In the genomic region with DNA sequence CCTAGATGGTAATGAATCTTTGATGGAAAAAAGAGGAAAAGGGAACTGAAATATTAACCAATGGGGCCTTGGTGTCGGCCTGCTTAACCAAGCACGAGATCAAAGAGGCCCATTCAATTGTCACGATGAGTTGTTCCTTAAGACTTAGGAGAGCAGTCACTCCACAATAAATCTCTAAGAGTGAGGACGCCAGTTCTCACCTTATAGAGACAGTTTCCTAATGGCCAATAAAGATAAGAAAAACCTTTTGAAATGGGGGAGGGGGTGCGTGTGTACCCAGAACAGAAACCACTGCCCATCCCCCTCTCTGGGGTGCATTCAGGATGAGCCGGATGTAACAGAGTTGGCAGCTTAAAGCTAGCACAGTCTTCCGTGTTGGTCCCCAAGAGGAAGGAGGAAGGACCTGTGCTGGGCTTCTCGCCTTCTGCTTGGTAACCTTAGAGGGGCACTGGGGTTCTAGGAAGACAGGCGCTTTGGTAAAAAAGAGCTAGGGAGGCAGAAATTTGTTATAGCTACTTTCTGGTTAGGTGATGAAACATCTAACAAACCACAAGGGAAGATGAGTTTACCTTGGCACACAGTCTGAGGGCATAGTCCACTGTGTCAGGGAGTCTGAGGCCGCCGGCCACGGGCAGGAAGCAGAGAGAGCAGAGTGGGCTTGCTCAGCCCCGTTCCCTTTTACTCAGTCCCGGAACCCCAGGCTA, we compare ENCODE assay signal across 9 mouse cellular contexts. TPM values are rescaled to one million over a fixed set of nuclear protein-coding genes. Genes with fewer than 3 reads are reported as not detected.
DNase-seq lines count a peak whose midpoint lies in the region; ATAC-seq and TF ChIP-seq lines count a peak whose summit lies in the region.
"Had no signal": no experiment of that assay in that cellular context is flagged by ENCODE, and none has a peak within 500 bp of the region (broad histone marks: within the 10 kb centered on the region; RNA-seq: fewer than 3 reads in every experiment).

No protein-coding gene starts in this region.

- H3K9ac ChIP-seq in heart, embryonic 13.5 days: no peak overlapping the region
- H3K9ac ChIP-seq: limb, embryonic 15.5 days had no signal

- H3K4me2 ChIP-seq in heart, embryonic 13.5 days: peak overlapping the region; percentile 40
- H3K4me2 ChIP-seq: limb, embryonic 15.5 days had no signal

- H3K36me3 ChIP-seq in heart, embryonic 13.5 days: no peaks in the 10 kb centered on the region
- H3K36me3 ChIP-seq: limb, embryonic 15.5 days had no signal

- intact Hi-C loops in left cerebral cortex, adult 2 months (cut with DNase I): no loop called here

- 52% methylated on average over 14 of the region's 14 CpGs for WGBS in heart, embryonic 13.5 days
- WGBS in bone marrow, adult 2 months: 4% methylated on average over 14 of the region's 14 CpGs

- no peak overlapping the region; the same call in 1 of the 2 replicates for H3K4me3 ChIP-seq in heart, embryonic 13.5 days
- no peak overlapping the region for H3K4me3 ChIP-seq in bone marrow, adult 2 months (replicated peaks; ENCODE audit: control insufficient read depth, low read depth, low read length)
- no peak overlapping the region for H3K4me3 ChIP-seq in left cerebral cortex, adult 2 months
- H3K4me3 ChIP-seq: limb, embryonic 15.5 days had no signal

- no peak overlapping the region for H3K27ac ChIP-seq in heart, embryonic 13.5 days (replicated peaks)
- H3K27ac ChIP-seq in bone marrow, adult 2 months (ENCODE audit: control insufficient read depth, insufficient read depth, low read depth, low read length, poor library complexity): peak overlapping the region; percentile 73
- no peak overlapping the region for H3K27ac ChIP-seq in left cerebral cortex, adult 2 months
- H3K27ac ChIP-seq: limb, embryonic 15.5 days had no signal

- no peaks in the 10 kb centered on the region for H3K9me3 ChIP-seq in heart, embryonic 13.5 days
- H3K9me3 ChIP-seq: limb, embryonic 15.5 days had no signal

- 0 out of 2 replicates have a peak, but pooled peaks cover 3% of the 10 kb centered on the region for H3K27me3 ChIP-seq in heart, embryonic 13.5 days (replicated peaks)
- H3K27me3 ChIP-seq: limb, embryonic 15.5 days had no signal

- no peak for DNase-seq in heart, adult 8-10 months (ENCODE audit: low spot score)
- DNase-seq in kidney, postnatal 25 days: peak; percentile 64 to 70
- peak; percentile 52 to 53 for DNase-seq in spleen, postnatal 36 days (ENCODE audit: low spot score in 2 of 2)
- no peak for DNase-seq in cerebellum, adult 8-10 months
- DNase-seq in layer of hippocampus, postnatal 36 days: no peak
- DNase-seq in left cerebral cortex, adult 2 months (ENCODE audit: extremely low spot score in 1 of 2, low spot score in 2 of 2): no peak

- peaks cover 28% of the 10 kb centered on the region for H3K4me1 ChIP-seq in heart, embryonic 13.5 days
- H3K4me1 ChIP-seq in bone marrow, adult 2 months (ENCODE audit: control insufficient read depth, insufficient read depth, low read length): peaks cover 13% of the 10 kb centered on the region

- ATAC-seq in heart, embryonic 13.5 days (ENCODE audit: extremely low read depth, insufficient number of reproducible peaks, low FRiP score, low TSS enrichment): no peak

- TF ChIP-seq CTCF in bone marrow, adult 2 months (IDR thresholded peaks at IDR 0.05; ENCODE audit: control insufficient read depth, insufficient read depth, low read length): no peak
- TF ChIP-seq CTCF in left cerebral cortex, adult 2 months (IDR thresholded peaks at IDR 0.05): no peak

- no peak for TF ChIP-seq POLR2A in bone marrow, adult 2 months (IDR thresholded peaks at IDR 0.05; ENCODE audit: borderline replicate concordance, control insufficient read depth, low read depth, low read length)

RNA-seq across cellular contexts. Expression of a gene that starts 22.5 kb away (rescaled TPM):
- 9.6 and 9.7 TPM in 2 replicates for polyA plus RNA-seq in heart, embryonic 13.5 days (2015; fragmentation: Nextera tagmentation; extraction: Ambion mirVana)
- 10 to 100 TPM in 2 of 4 experiments, 1 to 10 TPM in 2; 6.4 to 12.9 (median 10.0) TPM for total RNA-seq in heart, adult 8-10 months (2022)
- polyA plus RNA-seq in bone marrow, adult 2 months (2011; ENCODE audit: insufficient read depth, insufficient read length, low replicate concordance, missing spikeins): 31.3 and 50.4 TPM in 2 replicates
- total RNA-seq in layer of hippocampus, postnatal 36 days (2021): 1 to 10 TPM; 5.2 to 6.2 TPM
- 10 to 100 TPM; 11.6 to 12.3 TPM for total RNA-seq in left cerebral cortex, adult 2 months (2021)

RNA-seq across cellular contexts. Expression of a gene that starts 22.7 kb away (rescaled TPM):
- polyA plus RNA-seq in heart, embryonic 13.5 days (2015; fragmentation: Nextera tagmentation; extraction: Ambion mirVana): 3.8 and 3.9 TPM in 2 replicates
- 1 to 10 TPM in 3 of 4 experiments, under 1 TPM in 1; 0.87 to 2.7 (median 1.8) TPM for total RNA-seq in heart, adult 8-10 months (2022)
- 1.5 and 3.7 TPM in 2 replicates for polyA plus RNA-seq in bone marrow, adult 2 months (2011; ENCODE audit: insufficient read depth, insufficient read length, low replicate concordance, missing spikeins)
- 10 to 100 TPM in 1 of 2 experiments, 1 to 10 TPM in 1; 9.6 to 12.2 TPM for total RNA-seq in layer of hippocampus, postnatal 36 days (2021)
- 10 to 100 TPM; 10.2 to 11.1 TPM for total RNA-seq in left cerebral cortex, adult 2 months (2021)

Comparison
In these comparisons a context has a peak if more than half of its experiments do, and no peak if none do; other contexts are left out.
1. DNase-seq: peak in kidney, postnatal 25 days (2 of 2) and spleen, postnatal 36 days (2 of 2); none in heart, adult 8-10 months (single experiment), cerebellum, adult 8-10 months (single experiment), layer of hippocampus, postnatal 36 days (0 of 2) and left cerebral cortex, adult 2 months (0 of 2).